In genomic region chr3:101021481-101022051, GRCm38 (mm10) we compare ENCODE assay signal across 23 mouse cellular contexts. TPM values are rescaled to one million over a fixed set of nuclear protein-coding genes. Genes with fewer than 3 reads are reported as not detected.
"Had no signal": no experiment of that assay in that cellular context is flagged by ENCODE, and none has a peak within 500 bp of the region (broad histone marks: within the 10 kb centered on the region; RNA-seq: fewer than 3 reads in every experiment).

No protein-coding gene starts in this region.

- H3K27me3 ChIP-seq: limb, embryonic 13.5 days; liver, embryonic 12.5 days; liver, embryonic 15.5 days; neural tube, embryonic 12.5 days; neural tube, embryonic 15.5 days had no signal

- ATAC-seq: intestine, postnatal 0 days; liver, embryonic 12.5 days had no signal

- H3K9ac ChIP-seq: limb, embryonic 13.5 days; liver, embryonic 12.5 days; liver, embryonic 15.5 days; neural tube, embryonic 12.5 days; neural tube, embryonic 15.5 days had no signal

- H3K9me3 ChIP-seq: limb, embryonic 10.5 days; limb, embryonic 13.5 days; liver, embryonic 12.5 days; liver, embryonic 15.5 days; neural tube, embryonic 12.5 days; neural tube, embryonic 15.5 days had no signal

- DNase-seq: kidney, adult 2 months; kidney, postnatal 14 days; kidney, postnatal 4 days; liver; lung, adult 2 months; lung, postnatal 14 days; lung, postnatal 4 days; midbrain, embryonic 14.5 days; right cerebral cortex, adult 18-20 months; right cerebral cortex, postnatal 14 days; right cerebral cortex, postnatal 4 days; spleen, adult 18-20 months; thymus, postnatal 4 days had no signal

- H3K4me3 ChIP-seq: limb, embryonic 10.5 days; limb, embryonic 13.5 days; liver, embryonic 12.5 days; liver, embryonic 15.5 days; neural tube, embryonic 12.5 days; neural tube, embryonic 15.5 days had no signal

- H3K4me1 ChIP-seq: limb, embryonic 10.5 days; limb, embryonic 13.5 days; liver, embryonic 12.5 days; liver, embryonic 15.5 days; neural tube, embryonic 12.5 days; neural tube, embryonic 15.5 days had no signal

- H3K4me2 ChIP-seq: limb, embryonic 13.5 days; liver, embryonic 12.5 days; liver, embryonic 15.5 days; midbrain, embryonic 11.5 days; neural tube, embryonic 12.5 days; neural tube, embryonic 15.5 days had no signal

- H3K27ac ChIP-seq: limb, embryonic 10.5 days; limb, embryonic 13.5 days; liver, embryonic 12.5 days; liver, embryonic 15.5 days; neural tube, embryonic 12.5 days; neural tube, embryonic 15.5 days; stomach, postnatal 0 days had no signal

- H3K36me3 ChIP-seq: limb, embryonic 10.5 days; limb, embryonic 13.5 days; liver, embryonic 12.5 days; liver, embryonic 15.5 days; neural tube, embryonic 12.5 days; neural tube, embryonic 15.5 days had no signal

RNA-seq across cellular contexts. Expression of gene Cd101, which starts 7.8 kb away (rescaled TPM):
- polyA plus RNA-seq: midbrain, embryonic 11.5 days; midbrain, embryonic 14.5 days; neural tube, embryonic 15.5 days; stomach, embryonic 14.5 days had no signal
